Mouse (Mus musculus) embryonic facial prominence, embryonic 13.5 days (tissue): ENCODE data around the gene Wdr46. TPM values are rescaled to one million over a fixed set of nuclear protein-coding genes. Genes with fewer than 3 reads are reported as not detected.

Source experiments
- ATAC-seq: fragments of 200-750 bp; cut with Nextera tagmentation; 2 replicates; pipeline ENCODE4 v1.8.0; 2017; ENCODE audit warnings: low read depth; ENCODE audit not compliant: insufficient number of reproducible peaks, insufficient read depth, low FRiP score, low TSS enrichment
- H3K27ac ChIP-seq: fragments of 300-500 bp; sonication (generic); 2 replicates; pipeline ENCODE4 v1.5.1; 2015; ENCODE audit warnings: moderate library complexity, mild to moderate bottlenecking, inconsistent platforms
- H3K27me3 ChIP-seq: fragments of 300-500 bp; sonication (generic); 2 replicates; pipeline ENCODE4 v1.6.1; 2015; ENCODE audit warnings: mild to moderate bottlenecking, inconsistent platforms
- H3K36me3 ChIP-seq: fragments of 300-500 bp; sonication (generic); 2 replicates; pipeline ENCODE4 v1.6.1; 2015; ENCODE audit warnings: mild to moderate bottlenecking, inconsistent platforms
- H3K4me1 ChIP-seq: fragments of 300-500 bp; sonication (generic); 2 replicates; pipeline ENCODE4 v1.6.1; 2015; ENCODE audit warnings: inconsistent platforms
- H3K4me2 ChIP-seq: fragments of 300-500 bp; sonication (generic); 2 replicates; pipeline ENCODE4 v1.6.1; 2015; ENCODE audit warnings: moderate library complexity, mild to moderate bottlenecking, inconsistent platforms
- H3K4me3 ChIP-seq: fragments of 300-500 bp; sonication (generic); 2 replicates; pipeline ENCODE4 v1.5.1; 2015; ENCODE audit warnings: mild to moderate bottlenecking, inconsistent platforms
- H3K9ac ChIP-seq: fragments of 300-500 bp; sonication (generic); 2 replicates; pipeline ENCODE4 v1.6.1; 2015; ENCODE audit warnings: mild to moderate bottlenecking, inconsistent platforms
- H3K9me3 ChIP-seq: fragments of 300-500 bp; sonication (generic); 2 replicates; pipeline ENCODE4 v1.6.1; 2016; ENCODE audit warnings: inconsistent platforms
- WGBS: fragments of 180-500 bp; shearing (Covaris S2); methylation state at CpG from one replicate; pipeline ENCODE4 v1.1.7; 2015; ENCODE audit warnings: mixed read lengths; 5-methylcytosine and 5-hydroxymethylcytosine counted together
- polyA plus RNA-seq: library from polyadenylated mRNA; unstranded; fragments of >200 nt; fragmentation: Nextera tagmentation; extraction: Ambion mirVana; gene quantifications from 2 replicates; pipeline ENCODE4 v1.2.1, GENCODE M21; 2015

Wdr46 gene
- polyA plus RNA-seq, 1 experiment from 2014 or later, result 40.7 TPM

- 94% methylated on average over 11 of the region's 11 CpGs for WGBS
- Histone ChIP-seq H3K4me3 (no peak overlapping the region), H3K36me3 (peaks cover 66% of the 10 kb centered on the region), H3K27ac (no peak overlapping the region), H3K9me3 (no peaks in the 10 kb centered on the region), H3K27me3 (no peaks in the 10 kb centered on the region), H3K4me1 (peaks cover 25% of the 10 kb centered on the region), H3K9ac (no peak overlapping the region), H3K4me2 (no peak overlapping the region)
- no peak for ATAC-seq
Measured at GRCm38 (mm10) chr17:33958451-33958850, 18.0 kb downstream of the Wdr46 start.

GRCm38 (mm10) chr17:33959135-33959534, 18.7 kb downstream of the Wdr46 start:
- Histone ChIP-seq H3K27me3 (no peaks in the 10 kb centered on the region), H3K4me2 (no peak overlapping the region), H3K9me3 (no peaks in the 10 kb centered on the region), H3K36me3 (peaks cover 66% of the 10 kb centered on the region), H3K4me3 (no peak overlapping the region), H3K9ac (no peak overlapping the region), H3K4me1 (peaks cover 19% of the 10 kb centered on the region), H3K27ac (no peak overlapping the region)
- 95% methylated on average over 13 of the region's 13 CpGs for WGBS
- no peak for ATAC-seq

- no peak for ATAC-seq
- H3K4me1 ChIP-seq, result peaks cover 13% of the 10 kb centered on the region
- H3K27me3 ChIP-seq, result no peaks in the 10 kb centered on the region
- no peak overlapping the region for H3K27ac ChIP-seq
- no peak overlapping the region for H3K4me2 ChIP-seq
- H3K36me3 ChIP-seq, result peaks cover 65% of the 10 kb centered on the region
- no peak overlapping the region for H3K9ac ChIP-seq
- no peaks in the 10 kb centered on the region for H3K9me3 ChIP-seq
- 93% methylated on average over 15 of the region's 15 CpGs for WGBS
- H3K4me3 ChIP-seq, result no peak overlapping the region
Measured at GRCm38 (mm10) chr17:33959948-33960347, 19.5 kb downstream of the Wdr46 start.

GRCm38 (mm10) chr17:33962876-33963275, 22.4 kb downstream of the Wdr46 start:
- WGBS, result 89% methylated on average over 7 of the region's 7 CpGs
- Histone ChIP-seq H3K4me2 (no peak overlapping the region), H3K9ac (no peak overlapping the region), H3K4me3 (no peak overlapping the region), H3K36me3 (peaks cover 82% of the 10 kb centered on the region), H3K27ac (no peak overlapping the region), H3K27me3 (no peaks in the 10 kb centered on the region), H3K9me3 (no peaks in the 10 kb centered on the region), H3K4me1 (no peaks in the 10 kb centered on the region)
- ATAC-seq, result no peak

- no peaks in the 10 kb centered on the region for H3K9me3 ChIP-seq
- H3K9ac ChIP-seq, result no peak overlapping the region
- WGBS, result 88% methylated on average over 16 of the region's 17 CpGs
- no peaks in the 10 kb centered on the region for H3K4me1 ChIP-seq
- no peak for ATAC-seq
- H3K4me2 ChIP-seq, result no peak overlapping the region
- no peaks in the 10 kb centered on the region for H3K27me3 ChIP-seq
- H3K27ac ChIP-seq, result no peak overlapping the region
- peaks cover 59% of the 10 kb centered on the region for H3K36me3 ChIP-seq
- no peak overlapping the region for H3K4me3 ChIP-seq
Measured at GRCm38 (mm10) chr17:33965082-33965845, 24.8 kb downstream of the Wdr46 start.

GRCm38 (mm10) chr17:33965846-33966550, 25.5 kb downstream of the Wdr46 start:
- H3K27ac ChIP-seq, result no peak overlapping the region
- H3K4me3 ChIP-seq, result no peak overlapping the region
- H3K4me1 ChIP-seq, result no peaks in the 10 kb centered on the region
- H3K4me2 ChIP-seq, result no peak overlapping the region
- ATAC-seq, result no peak
- H3K9ac ChIP-seq, result no peak overlapping the region
- no peaks in the 10 kb centered on the region for H3K9me3 ChIP-seq
- H3K27me3 ChIP-seq, result no peaks in the 10 kb centered on the region
- 87% methylated on average over 16 of the region's 16 CpGs for WGBS
- peaks cover 52% of the 10 kb centered on the region for H3K36me3 ChIP-seq

DNA sequence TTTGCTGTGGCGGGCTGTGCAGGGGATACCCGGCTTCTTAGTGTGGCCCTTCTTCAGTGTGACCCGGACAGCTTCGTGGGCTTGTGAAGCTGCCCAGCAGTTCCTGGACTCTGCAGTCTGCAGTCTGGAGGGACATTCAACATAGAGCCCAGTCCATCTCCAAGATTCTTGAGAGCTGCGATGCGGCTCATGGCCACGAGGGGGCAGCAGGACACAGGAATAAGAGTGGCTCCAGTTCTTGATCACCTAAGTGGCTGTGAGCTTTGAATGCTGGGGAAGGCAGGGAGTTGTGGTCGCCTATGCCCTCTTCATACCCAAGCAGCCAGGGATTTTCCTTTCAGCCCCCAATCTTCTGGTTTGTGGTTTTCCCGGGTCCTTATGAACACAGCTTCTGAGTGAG, 28.0 kb downstream of the Wdr46 start:
- WGBS, result 3% methylated on average over 9 of the region's 9 CpGs
- ATAC-seq, result peak; percentile 38; the same call in 1 of the 2 replicates
- H3K9me3 ChIP-seq, result no peaks in the 10 kb centered on the region

GRCm38 (mm10) chr17:33968927-33969326, 28.5 kb downstream of the Wdr46 start:
- 34% methylated on average over 5 of the region's 5 CpGs for WGBS
- no peak overlapping the region for H3K9ac ChIP-seq
- 0 out of 2 replicates have a peak, but pooled peaks have one; percentile 27 for ATAC-seq

More for the DNA sequence above, 28.0 kb downstream of the Wdr46 start:
- Histone ChIP-seq H3K27ac (no peak overlapping the region), H3K9ac (no peak overlapping the region; the same call in 1 of the 2 replicates), H3K4me1 (no peaks in the 10 kb centered on the region), H3K4me2 (no peak overlapping the region), H3K4me3 (no peak overlapping the region), H3K27me3 (peaks cover 9% of the 10 kb centered on the region; the same call in 1 of the 2 replicates), H3K36me3 (peaks cover 27% of the 10 kb centered on the region)

GRCm38 (mm10) chr17:33969394-33969793, 28.9 kb downstream of the Wdr46 start:
- Histone ChIP-seq H3K9ac (no peak overlapping the region), H3K4me1 (no peaks in the 10 kb centered on the region), H3K27me3 (peaks cover 15% of the 10 kb centered on the region), H3K27ac (no peak overlapping the region), H3K4me3 (no peak overlapping the region), H3K36me3 (peaks cover 21% of the 10 kb centered on the region), H3K4me2 (no peak overlapping the region), H3K9me3 (no peaks in the 10 kb centered on the region)
- ATAC-seq, result no peak
- WGBS, result 79% methylated on average over 4 of the region's 4 CpGs

More at GRCm38 (mm10) chr17:33968927-33969326, 28.5 kb downstream of the Wdr46 start:
- Histone ChIP-seq H3K27ac (no peak overlapping the region), H3K4me1 (no peaks in the 10 kb centered on the region), H3K27me3 (peaks cover 11% of the 10 kb centered on the region; the same call in 1 of the 2 replicates), H3K9me3 (no peaks in the 10 kb centered on the region), H3K4me2 (no peak overlapping the region), H3K4me3 (no peak overlapping the region), H3K36me3 (peaks cover 23% of the 10 kb centered on the region)

- Histone ChIP-seq H3K4me3 (no peak overlapping the region), H3K9me3 (no peaks in the 10 kb centered on the region), H3K36me3 (no peaks in the 10 kb centered on the region), H3K27me3 (peaks cover 46% of the 10 kb centered on the region), H3K4me2 (no peak overlapping the region), H3K4me1 (no peaks in the 10 kb centered on the region), H3K9ac (no peak overlapping the region), H3K27ac (no peak overlapping the region)
- WGBS, result 4% methylated on average over 1 of the region's 1 CpGs
- no peak for ATAC-seq
Measured at GRCm38 (mm10) chr17:33972691-33973090, 32.2 kb downstream of the Wdr46 start.

GRCm38 (mm10) chr17:33973572-33973971, 33.1 kb downstream of the Wdr46 start:
- H3K9ac ChIP-seq, result no peak overlapping the region
- no peak for ATAC-seq
- H3K27me3 ChIP-seq, result peaks cover 54% of the 10 kb centered on the region

More at GRCm38 (mm10) chr17:33973572-33973971, 33.1 kb downstream of the Wdr46 start:
- Histone ChIP-seq H3K27ac (no peak overlapping the region), H3K9me3 (no peaks in the 10 kb centered on the region), H3K36me3 (no peaks in the 10 kb centered on the region), H3K4me2 (no peak overlapping the region), H3K4me3 (no peak overlapping the region), H3K4me1 (peaks cover 8% of the 10 kb centered on the region)
- WGBS, result 60% methylated on average over 3 of the region's 3 CpGs
